ENCODE assay signal across 17 mouse cellular contexts in the genomic region with DNA sequence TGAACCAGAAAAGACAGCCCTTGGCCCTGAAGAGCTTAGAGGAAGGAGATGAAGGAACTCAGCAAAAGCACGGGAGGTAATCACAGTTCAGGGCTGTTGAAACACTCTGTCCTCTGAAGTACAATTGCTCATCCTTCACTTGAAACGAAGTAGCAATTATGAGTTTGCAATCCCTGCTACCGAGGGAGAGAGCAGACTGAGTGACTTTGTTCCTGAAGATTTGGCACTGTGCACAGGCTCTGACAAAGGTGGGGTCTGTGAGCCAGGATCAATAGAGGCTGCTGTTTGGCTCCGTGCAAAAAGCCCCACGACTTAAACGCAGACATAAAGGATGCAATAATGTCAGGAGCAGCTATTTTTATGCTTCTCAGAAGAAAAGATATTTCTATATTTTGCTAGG.
"Had no signal": no experiment of that assay in that cellular context is flagged by ENCODE, and none has a peak within 500 bp of the region (broad histone marks: within the 10 kb centered on the region; RNA-seq: fewer than 3 reads in every experiment).

No protein-coding gene starts in this region.

- H3K4me1 ChIP-seq: limb, embryonic 12.5 days; neural tube, embryonic 12.5 days had no signal

- DNase-seq: kidney, adult 11 months; kidney, adult 9 months; kidney, postnatal 36 days; liver; lung, adult 2 months; lung, postnatal 10 days; thymus, adult 2 months; thymus, postnatal 25 days had no signal

- H3K27me3 ChIP-seq: limb, embryonic 12.5 days; neural tube, embryonic 12.5 days had no signal

- H3K9ac ChIP-seq: limb, embryonic 12.5 days; liver, embryonic 14.5 days; neural tube, embryonic 12.5 days had no signal

- H3K9me3 ChIP-seq: neural tube, embryonic 12.5 days had no signal

- H3K4me3 ChIP-seq: layer of hippocampus, adult 2 months; limb, embryonic 12.5 days; megakaryocyte, embryonic 14.5 days; myocyte; neural tube, embryonic 12.5 days had no signal

- H3K4me2 ChIP-seq: limb, embryonic 12.5 days; neural tube, embryonic 12.5 days had no signal

- H3K27ac ChIP-seq: kidney, postnatal 0 days; layer of hippocampus, adult 2 months; limb, embryonic 12.5 days; liver, embryonic 14.5 days; macrophage; neural tube, embryonic 12.5 days; stomach, postnatal 0 days had no signal

- H3K36me3 ChIP-seq: limb, embryonic 12.5 days; neural tube, embryonic 12.5 days had no signal
